Mouse (Mus musculus) thymus, adult 2 months (tissue): ENCODE measurements around the gene 1700025C18Rik. TPM values are rescaled to one million over a fixed set of nuclear protein-coding genes. Genes with fewer than 3 reads are reported as not detected.
A peak's percentile ranks its signal among the peaks of the same experiment; 100 is the strongest.

Experiments
- DNase-seq: peaks from one replicate; pipeline ENCODE4 v3.0.0; 2021
- H3K27ac ChIP-seq: fragments of 200-500 bp; 2 replicates; pipeline ENCODE4 v1.5.1; 2012; ENCODE audit warnings: low read length, control low read depth; ENCODE audit not compliant: control insufficient read depth, insufficient read depth
- H3K27me3 ChIP-seq: fragments of 200-500 bp; 2 replicates; pipeline ENCODE4 v1.6.1; 2012; ENCODE audit warnings: mild to moderate bottlenecking, low read length, moderate library complexity, mixed read lengths; ENCODE audit not compliant: control insufficient read depth, insufficient read depth
- H3K36me3 ChIP-seq: fragments of 200-500 bp; 2 replicates; pipeline ENCODE4 v1.6.1; 2012; ENCODE audit warnings: mild to moderate bottlenecking, low read length, moderate library complexity; ENCODE audit not compliant: control insufficient read depth, insufficient read depth
- H3K4me1 ChIP-seq: fragments of 200-500 bp; replicated peaks from 2 replicates; pipeline ENCODE4 v1.6.1; 2012; ENCODE audit warnings: low read length; ENCODE audit not compliant: control insufficient read depth, insufficient read depth
- H3K4me3 ChIP-seq: fragments of 200-500 bp; 2 replicates; pipeline ENCODE4 v1.5.1; 2012; ENCODE audit warnings: mild to moderate bottlenecking, low read length, control low read depth, moderate library complexity; ENCODE audit not compliant: control insufficient read depth, insufficient read depth
- CTCF ChIP-seq: fragments of 200-500 bp; IDR thresholded peaks from 2 replicates; pipeline ENCODE4 v1.5.1; 2012; ENCODE audit warnings: mild to moderate bottlenecking, control low read depth, low read length, moderate library complexity, borderline replicate concordance; ENCODE audit not compliant: control insufficient read depth, poor library complexity, insufficient read depth; ENCODE audit errors: extremely low read depth
- POLR2A ChIP-seq: fragments of 200-500 bp; IDR thresholded peaks from 2 replicates; pipeline ENCODE4 v1.6.1; 2012; ENCODE audit warnings: mild to moderate bottlenecking, low read length, control low read depth, moderate library complexity; ENCODE audit not compliant: control insufficient read depth, poor library complexity, insufficient read depth; ENCODE audit errors: extremely low read depth
- WGBS: fragments of 180-500 bp; shearing (Covaris S2); methylation state at CpG from one replicate; pipeline ENCODE4 v1.1.7; 2018; 5-methylcytosine and 5-hydroxymethylcytosine counted together
- polyA plus RNA-seq: library from polyadenylated mRNA; depleted of rRNA; stranded (reverse); fragments of >200 nt; gene quantifications from 2 replicates; pipeline ENCODE4 v1.2.3, GENCODE M21; 2012; rRNA removed

1700025C18Rik gene
- polyA plus RNA-seq, 1 experiment, result not detected

GRCm38 (mm10) chr2:165035058-165035431 is 55.5 kb downstream of the 1700025C18Rik start:
- 67% methylated on average over 5 of the region's 5 CpGs for WGBS
- TF ChIP-seq CTCF, result no peak
- no peak for TF ChIP-seq POLR2A
- no peak for DNase-seq
- no peak overlapping the region for H3K4me3 ChIP-seq
- H3K4me1 ChIP-seq, result peaks cover 8% of the 10 kb centered on the region
- no peaks in the 10 kb centered on the region for H3K36me3 ChIP-seq
- no peaks in the 10 kb centered on the region; the same call in 1 of the 2 replicates for H3K27me3 ChIP-seq
- H3K27ac ChIP-seq, result no peak overlapping the region

- DNase-seq, result peak; percentile 100
- Histone ChIP-seq H3K27me3 (no peaks in the 10 kb centered on the region; the same call in 1 of the 2 replicates), H3K4me1 (peaks cover 8% of the 10 kb centered on the region), H3K36me3 (no peaks in the 10 kb centered on the region), H3K4me3 (peak within 1 kb of the TSS; percentile 59), H3K27ac (no peak within 1 kb of the TSS)
- WGBS, result under 1% methylated on average over 106 of the region's 111 CpGs
- peak; percentile 34; the same call in 1 of the 2 replicates for TF ChIP-seq CTCF
- peak; percentile 90 for TF ChIP-seq POLR2A
Observed at GRCm38 (mm10) chr2:165034131-165035057, 56.2 kb downstream of the 1700025C18Rik start, which contains the start of gene Ncoa5. TSS of gene Ncoa5 (minus strand) at chr2:165034867.

DNA sequence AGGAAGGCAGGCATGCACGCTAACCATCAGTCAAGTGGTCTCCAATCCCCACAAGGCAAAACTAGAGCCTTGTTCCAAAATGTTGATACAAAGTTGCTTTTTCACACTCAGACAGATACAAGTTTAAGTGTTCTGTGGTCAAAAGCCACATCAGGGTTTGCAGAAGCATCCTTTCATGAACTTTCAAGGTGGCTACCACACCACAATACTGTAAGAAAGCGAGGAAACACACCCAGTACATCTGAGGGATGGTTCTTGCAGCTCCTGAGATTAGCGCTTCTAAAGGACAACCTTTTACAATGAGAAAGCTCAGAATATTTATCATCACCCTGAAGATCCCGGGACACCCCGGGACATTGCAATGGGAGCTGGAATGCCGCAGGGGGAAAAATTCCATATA is 57.2 kb downstream of the 1700025C18Rik start:
- Histone ChIP-seq H3K36me3 (no peaks in the 10 kb centered on the region), H3K27ac (no peak overlapping the region), H3K4me3 (no peak overlapping the region), H3K4me1 (peaks cover 8% of the 10 kb centered on the region), H3K27me3 (no peaks in the 10 kb centered on the region; the same call in 1 of the 2 replicates)
- DNase-seq, result no peak
- no peak for TF ChIP-seq CTCF
- WGBS, result 41% methylated on average over 6 of the region's 6 CpGs

DNA sequence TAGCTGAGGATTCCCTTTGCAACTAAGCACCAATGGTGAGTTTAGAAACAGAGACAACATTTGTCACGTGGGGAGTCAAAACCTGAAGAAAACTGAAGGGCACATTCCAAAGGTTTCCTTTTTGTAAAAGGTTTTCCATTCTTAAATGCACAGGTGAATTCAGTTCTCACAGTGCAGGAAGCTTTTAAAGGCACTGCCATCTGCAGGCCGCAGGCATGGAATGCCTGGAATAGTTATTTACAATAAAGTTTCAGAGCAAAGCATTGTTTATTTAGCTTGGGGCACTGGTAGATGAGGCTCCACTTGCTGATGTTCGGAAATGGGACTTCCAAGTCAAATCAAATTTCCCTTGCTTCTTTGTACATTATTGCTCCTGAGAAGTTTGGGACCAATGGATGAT is 58.0 kb downstream of the 1700025C18Rik start:
- Histone ChIP-seq H3K4me3 (no peak overlapping the region), H3K27ac (no peak overlapping the region), H3K27me3 (no peaks in the 10 kb centered on the region), H3K4me1 (peaks cover 8% of the 10 kb centered on the region), H3K36me3 (no peaks in the 10 kb centered on the region)
- DNase-seq, result no peak
- TF ChIP-seq POLR2A (no peak), CTCF (no peak)
- WGBS, result 92% methylated on average over 3 of the region's 3 CpGs

Other genes starting within 250 kb of the 1700025C18Rik start
- gene Pltp, start 233.0 kb downstream of the 1700025C18Rik start, polyA plus RNA-seq, result 227 and 263 TPM in 2 replicates
- 79.7 and 87.9 TPM in 2 replicates for gene Pcif1, start 211.4 kb downstream of the 1700025C18Rik start, polyA plus RNA-seq
- 92.6 and 99.0 TPM in 2 replicates for gene Zfp335, start 179.0 kb downstream of the 1700025C18Rik start, polyA plus RNA-seq
- 29.1 and 31.7 TPM in 2 replicates for gene Mmp9, start 150.0 kb downstream of the 1700025C18Rik start, polyA plus RNA-seq
- 0.70 and 1.3 TPM in 2 replicates for gene Slc12a5, start 129.9 kb downstream of the 1700025C18Rik start, polyA plus RNA-seq
- 72.3 and 73.7 TPM in 2 replicates for gene Ncoa5, start 55.9 kb downstream of the 1700025C18Rik start, polyA plus RNA-seq
- 44.5 and 52.1 TPM in 2 replicates for gene Cd40, start 35.1 kb downstream of the 1700025C18Rik start, polyA plus RNA-seq
- gene Cdh22, start 144.1 kb upstream of the 1700025C18Rik start, polyA plus RNA-seq, result 1.2 and 1.3 TPM in 2 replicates
- 78.7 and 82.3 TPM in 2 replicates for gene Slc35c2, start 197.1 kb upstream of the 1700025C18Rik start, polyA plus RNA-seq
- 95.0 and 106 TPM in 2 replicates for gene Elmo2, start 235.7 kb upstream of the 1700025C18Rik start, polyA plus RNA-seq